Mouse (Mus musculus) heart, embryonic 10.5 days (tissue): Measurements from ENCODE around the gene D330045A20Rik. TPM values are rescaled to one million over a fixed set of nuclear protein-coding genes. Genes with fewer than 3 reads are reported as not detected.
"Not testable (repeated sequence)": the region's sequence is repeated elsewhere in the genome, so short reads cannot be mapped to it uniquely, and the experiment has no call there.

Experiments
- DNase-seq: peaks from one replicate; pipeline ENCODE4 v3.0.0-alpha.2; 2017; ENCODE audit warnings: low spot score
- H3K27ac ChIP-seq: fragments of 300-500 bp; sonication (generic); 2 replicates; pipeline ENCODE4 v1.5.1; 2016; ENCODE audit warnings: mild to moderate bottlenecking
- H3K27me3 ChIP-seq: fragments of 300-500 bp; sonication (generic); 2 replicates; pipeline ENCODE4 v1.6.1; 2016; ENCODE audit warnings: mild to moderate bottlenecking; ENCODE audit not compliant: poor library complexity, insufficient read depth, severe bottlenecking
- H3K36me3 ChIP-seq: fragments of 300-500 bp; sonication (generic); 2 replicates; pipeline ENCODE4 v1.6.1; 2016; ENCODE audit warnings: mild to moderate bottlenecking, moderate library complexity
- H3K4me1 ChIP-seq: fragments of 300-500 bp; sonication (generic); 2 replicates; pipeline ENCODE4 v1.6.1; 2016; ENCODE audit warnings: mild to moderate bottlenecking
- H3K4me3 ChIP-seq: fragments of 300-500 bp; sonication (generic); 2 replicates; pipeline ENCODE4 v1.5.1; 2016; ENCODE audit warnings: mild to moderate bottlenecking, moderate library complexity
- H3K9me3 ChIP-seq: fragments of 300-500 bp; sonication (generic); 2 replicates; pipeline ENCODE4 v1.6.1; 2016; ENCODE audit warnings: mild to moderate bottlenecking, moderate library complexity
- WGBS: fragments of 180-500 bp; shearing (Covaris S2); methylation state at CpG from one replicate; pipeline ENCODE4 v1.1.7; 2016; 5-methylcytosine and 5-hydroxymethylcytosine counted together
- polyA plus RNA-seq: library from polyadenylated mRNA; unstranded; fragments of >200 nt; fragmentation: Nextera tagmentation; extraction: Ambion mirVana; gene quantifications from 2 replicates; pipeline ENCODE4 v1.2.1, GENCODE M21; 2016

D330045A20Rik gene
- polyA plus RNA-seq, result 1.6 and 1.7 TPM in 2 replicates

DNA sequence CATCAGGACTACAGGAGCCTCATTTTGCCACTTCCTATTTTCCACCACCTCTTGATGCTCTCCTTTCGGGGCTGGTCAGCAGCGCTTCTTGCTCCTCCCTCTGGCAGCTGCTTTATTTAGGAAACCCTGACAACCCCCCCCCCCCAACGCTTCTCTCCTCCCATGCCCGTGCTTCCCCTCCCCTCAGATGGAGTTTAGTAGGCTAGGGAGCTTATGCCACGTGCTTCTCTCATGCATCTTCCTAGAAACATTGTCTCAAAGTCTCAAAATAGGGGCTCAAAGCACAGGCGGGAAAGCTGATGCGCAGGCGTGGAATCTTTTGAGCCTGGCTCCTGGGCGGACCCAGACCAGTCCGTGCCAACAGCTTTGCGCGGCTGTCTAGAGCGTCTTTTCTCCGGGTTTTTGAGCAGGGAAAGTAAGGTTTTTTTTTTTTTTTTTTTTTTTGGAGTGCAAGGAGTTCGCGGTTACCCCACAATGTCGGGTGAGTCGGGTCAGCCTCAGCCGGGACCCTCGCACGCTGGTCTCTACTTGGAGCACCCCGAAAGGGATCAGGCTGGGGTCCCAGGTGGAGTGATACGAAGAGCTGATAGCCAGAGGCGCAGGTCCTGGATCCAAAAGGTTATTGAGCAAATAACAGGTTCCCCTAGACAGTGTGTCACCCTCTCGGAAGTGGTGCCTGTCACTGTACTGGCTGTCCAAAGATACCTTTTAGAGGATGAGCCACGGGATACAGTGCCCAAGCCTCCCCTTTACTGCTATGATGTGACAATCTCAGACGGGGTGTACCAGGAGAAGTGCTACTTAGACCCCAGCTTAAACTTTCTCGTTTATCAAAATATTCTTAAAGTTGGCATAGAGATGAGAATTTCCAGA, at the start of gene D330045A20Rik:
D330045A20Rik (plus strand) TSS at position 346 of the 873 bp plus-strand sequence.
- Histone ChIP-seq H3K9me3 (no peaks in the 10 kb centered on the region), H3K27ac (peak within 1 kb of the TSS; percentile 59; the same call in 1 of the 2 replicates), H3K4me1 (no peaks in the 10 kb centered on the region), H3K4me3 (peak within 1 kb of the TSS; percentile 54), H3K36me3 (no peaks in the 10 kb centered on the region), H3K27me3 (peaks cover 4% of the 10 kb centered on the region; the same call in 1 of the 2 replicates)
- no peak for DNase-seq
- 12% methylated on average over 26 of the region's 28 CpGs for WGBS

DNA sequence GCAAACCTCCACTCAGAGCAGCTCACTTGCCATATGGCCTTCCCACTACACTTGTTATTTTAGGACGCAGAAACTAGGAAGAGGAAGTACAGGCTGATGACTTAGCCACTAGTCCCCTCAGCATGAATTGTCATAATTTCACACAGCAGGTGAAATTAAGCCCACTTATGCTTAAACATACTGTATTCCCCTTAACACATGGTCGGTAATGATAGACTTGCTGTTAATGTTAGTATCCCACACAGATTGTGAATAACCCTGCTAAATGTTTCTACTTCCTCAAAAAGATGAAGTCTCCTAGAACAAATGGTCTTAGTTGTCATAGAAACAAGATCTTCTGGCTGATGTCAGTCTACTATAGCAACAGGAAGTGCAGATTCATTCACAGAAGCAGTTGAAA, 47.6 kb upstream of the D330045A20Rik start:
- WGBS, result 69% methylated on average over 2 of the region's 2 CpGs
- Histone ChIP-seq H3K4me1 (no peaks in the 10 kb centered on the region), H3K27me3 (no peaks in the 10 kb centered on the region), H3K27ac (no peak overlapping the region), H3K36me3 (no peaks in the 10 kb centered on the region), H3K9me3 (no peaks in the 10 kb centered on the region), H3K4me3 (no peak overlapping the region)
- no peak for DNase-seq

DNA sequence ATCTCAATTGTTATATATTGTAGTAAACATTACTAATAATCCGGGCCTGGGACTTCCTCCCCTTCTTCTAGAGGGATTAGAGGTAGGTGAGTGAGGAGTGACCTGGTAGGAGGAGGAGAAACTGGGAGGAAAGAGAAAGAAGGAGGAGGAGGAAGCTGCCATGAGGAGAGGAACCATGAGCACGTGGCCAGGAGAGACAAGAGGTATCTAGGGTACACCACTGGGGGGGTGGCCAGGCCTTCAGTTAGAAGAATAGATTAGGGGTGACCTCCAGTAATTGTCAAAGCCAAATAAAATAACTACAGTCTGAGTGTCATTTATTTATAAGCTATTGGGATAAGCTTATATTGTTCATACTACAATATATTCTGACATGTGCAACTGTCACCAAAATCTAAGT, 45.0 kb upstream of the D330045A20Rik start:
- Histone ChIP-seq H3K9me3 (no peaks in the 10 kb centered on the region), H3K27me3 (no peaks in the 10 kb centered on the region), H3K27ac (no peak overlapping the region), H3K4me3 (no peak overlapping the region), H3K36me3 (no peaks in the 10 kb centered on the region), H3K4me1 (no peaks in the 10 kb centered on the region)
- WGBS, result 69% methylated on average over 2 of the region's 2 CpGs
- DNase-seq, result no peak

DNA sequence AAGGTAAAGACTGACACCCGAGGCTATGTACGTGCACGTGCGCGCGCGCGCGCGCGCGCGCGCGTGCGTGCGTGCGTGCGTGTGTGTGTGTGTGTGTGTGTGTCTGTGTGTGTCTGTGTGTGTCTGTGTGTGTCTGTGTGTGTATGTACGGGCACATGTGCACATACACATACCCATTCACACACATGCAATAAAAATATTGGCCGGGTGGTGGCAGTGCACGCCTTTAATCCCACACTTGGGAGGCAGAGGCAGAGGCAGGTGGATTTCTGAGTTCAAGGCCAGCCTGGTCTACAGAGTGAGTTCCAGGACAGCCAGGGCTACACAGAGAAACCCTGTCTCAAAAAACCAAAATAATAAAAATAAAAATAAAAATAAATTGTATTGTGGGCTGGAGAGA, 39.1 kb upstream of the D330045A20Rik start:
- 91% methylated on average over 22 of the region's 22 CpGs for WGBS
- not testable (repeated sequence) for DNase-seq, H3K4me1 ChIP-seq

DNA sequence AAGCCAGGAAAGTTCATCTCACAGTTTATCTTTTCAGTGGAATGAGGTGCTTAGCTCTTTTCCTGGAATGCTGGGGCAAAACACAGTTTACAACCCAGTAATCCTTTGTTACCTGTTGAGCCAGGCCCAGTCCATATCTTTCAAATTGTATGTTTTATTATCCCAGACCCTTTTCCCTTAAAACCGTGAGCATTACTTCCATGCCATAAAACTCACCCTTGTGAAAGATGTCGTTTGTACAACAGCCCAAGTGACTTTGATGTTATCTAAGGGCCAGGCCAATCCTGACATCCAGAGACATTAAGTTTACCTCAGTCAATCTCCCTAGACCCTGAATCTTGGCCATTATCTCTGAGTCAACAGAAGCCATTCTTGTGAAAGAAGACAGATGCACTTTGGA, 23.4 kb upstream of the D330045A20Rik start:
- no peaks in the 10 kb centered on the region for H3K4me1 ChIP-seq

More for the DNA sequence above, 39.1 kb upstream of the D330045A20Rik start:
- not testable (repeated sequence) for H3K36me3 ChIP-seq, H3K27me3 ChIP-seq, H3K9me3 ChIP-seq, H3K4me3 ChIP-seq, H3K27ac ChIP-seq

DNA sequence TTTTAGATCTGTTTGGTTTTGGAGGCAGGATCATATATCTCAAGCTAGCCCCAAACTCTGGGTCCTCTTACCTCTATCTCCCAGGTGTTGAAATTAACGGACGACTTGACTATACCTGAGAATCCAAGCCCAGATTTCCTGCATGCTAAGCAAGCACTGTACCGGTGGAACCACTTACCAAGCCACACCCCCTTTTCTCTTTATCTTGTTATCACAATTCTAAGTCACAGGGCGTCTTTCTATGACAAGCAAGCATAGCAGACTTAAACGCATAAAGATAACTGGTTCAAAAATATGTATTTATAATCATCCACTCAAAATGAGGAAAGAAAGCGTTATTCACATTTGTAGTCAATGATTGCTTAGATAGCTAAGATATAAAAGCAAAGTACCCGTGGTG, 1.9 kb downstream of the D330045A20Rik start:
- no peaks in the 10 kb centered on the region for H3K4me1 ChIP-seq
- peaks cover 4% of the 10 kb centered on the region; the same call in 1 of the 2 replicates for H3K27me3 ChIP-seq
- DNase-seq, result no peak
- WGBS, result 53% methylated on average over 7 of the region's 7 CpGs
- H3K36me3 ChIP-seq, result no peaks in the 10 kb centered on the region
- no peak overlapping the region for H3K4me3 ChIP-seq
- no peaks in the 10 kb centered on the region for H3K9me3 ChIP-seq
- H3K27ac ChIP-seq, result no peak overlapping the region

More for the DNA sequence above, 23.4 kb upstream of the D330045A20Rik start:
- H3K27ac ChIP-seq, result no peak overlapping the region
- 32% methylated on average over 2 of the region's 2 CpGs for WGBS
- no peaks in the 10 kb centered on the region for H3K36me3 ChIP-seq
- H3K4me3 ChIP-seq, result no peak overlapping the region
- no peaks in the 10 kb centered on the region for H3K9me3 ChIP-seq
- no peaks in the 10 kb centered on the region for H3K27me3 ChIP-seq
- DNase-seq, result no peak

- no peak overlapping the region for H3K27ac ChIP-seq
- no peak for DNase-seq
- no peaks in the 10 kb centered on the region for H3K36me3 ChIP-seq
- no peaks in the 10 kb centered on the region for H3K4me1 ChIP-seq
- H3K9me3 ChIP-seq, result no peaks in the 10 kb centered on the region
- 73% methylated on average over 1 of the region's 1 CpGs for WGBS
- no peak overlapping the region for H3K4me3 ChIP-seq
- H3K27me3 ChIP-seq, result peaks cover 2% of the 10 kb centered on the region; the same call in 1 of the 2 replicates
Observed at GRCm38 (mm10) chrX:139484974-139485373, 4.8 kb downstream of the D330045A20Rik start.

- H3K36me3 ChIP-seq, result no peaks in the 10 kb centered on the region
- H3K27me3 ChIP-seq, result no peaks in the 10 kb centered on the region
- no peak for DNase-seq
- H3K9me3 ChIP-seq, result no peaks in the 10 kb centered on the region
- H3K4me1 ChIP-seq, result no peaks in the 10 kb centered on the region
- WGBS, result 81% methylated on average over 2 of the region's 2 CpGs
- no peak overlapping the region for H3K27ac ChIP-seq
- no peak overlapping the region for H3K4me3 ChIP-seq
Observed at GRCm38 (mm10) chrX:139516156-139516555, 36.0 kb downstream of the D330045A20Rik start.

DNA sequence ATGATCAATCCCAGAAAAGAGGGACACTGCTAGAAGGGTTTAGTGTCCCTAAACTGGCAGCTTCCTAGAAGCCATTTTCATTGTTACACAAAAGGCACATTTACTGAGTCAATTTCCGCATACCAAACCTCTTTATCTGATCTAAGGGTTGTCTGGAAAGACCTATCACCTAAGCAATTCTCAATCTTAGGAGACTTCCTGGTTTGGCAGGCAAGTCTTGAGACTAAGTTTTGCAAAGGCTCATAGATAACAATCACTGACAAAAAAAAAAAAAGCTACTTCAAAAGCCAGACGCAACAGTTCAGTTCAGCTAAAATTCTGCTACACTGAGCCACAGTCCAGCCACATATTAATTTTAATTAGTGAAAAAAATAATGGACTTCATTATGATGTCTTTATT, 39.1 kb downstream of the D330045A20Rik start:
- WGBS, result 71% methylated on average over 2 of the region's 2 CpGs
- Histone ChIP-seq H3K9me3 (no peaks in the 10 kb centered on the region), H3K4me3 (no peak overlapping the region), H3K4me1 (no peaks in the 10 kb centered on the region), H3K27me3 (no peaks in the 10 kb centered on the region), H3K36me3 (no peaks in the 10 kb centered on the region), H3K27ac (no peak overlapping the region)
- no peak for DNase-seq

DNA sequence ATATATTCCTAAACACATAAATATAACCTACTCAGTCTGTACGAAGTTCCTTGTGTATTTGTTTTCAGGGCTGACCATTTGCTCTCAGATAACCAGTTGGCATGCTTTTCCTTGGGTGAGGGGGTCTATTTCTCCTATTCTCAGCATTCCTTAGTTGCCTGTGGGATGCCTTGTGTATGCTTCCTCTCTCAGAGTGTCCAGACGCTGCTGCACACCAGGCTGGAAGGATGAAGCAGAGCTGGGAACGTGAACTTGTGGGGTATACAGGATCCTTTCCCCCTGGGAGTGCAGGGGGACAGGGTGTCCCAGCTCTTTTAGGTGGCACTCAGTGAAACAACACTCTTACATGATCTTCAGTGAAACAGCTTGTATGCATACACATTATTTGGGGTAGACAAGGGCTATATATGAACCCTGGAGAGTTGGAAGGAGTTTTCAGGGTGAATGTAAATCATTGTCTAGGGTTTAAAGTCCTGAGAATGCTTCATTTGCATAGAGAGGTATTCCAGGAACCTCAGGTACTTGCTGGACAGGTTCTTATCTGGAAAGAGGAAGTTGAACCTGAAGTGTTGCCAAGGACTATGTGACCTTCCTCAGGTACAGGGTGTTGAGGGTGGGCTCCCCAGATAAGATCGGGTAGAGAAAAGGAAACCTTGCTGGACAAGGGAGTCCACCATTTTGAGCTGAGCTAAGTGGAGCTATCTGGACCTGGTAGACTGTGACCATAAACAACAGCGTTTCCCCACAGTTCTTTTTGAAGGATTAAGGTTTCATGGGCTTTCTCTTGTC, 44.3 kb downstream of the D330045A20Rik start:
- 65% methylated on average over 5 of the region's 5 CpGs for WGBS
- Histone ChIP-seq H3K36me3 (no peaks in the 10 kb centered on the region), H3K27ac (no peak overlapping the region), H3K4me1 (no peaks in the 10 kb centered on the region), H3K27me3 (no peaks in the 10 kb centered on the region), H3K4me3 (no peak overlapping the region), H3K9me3 (no peaks in the 10 kb centered on the region)
- no peak for DNase-seq

DNA sequence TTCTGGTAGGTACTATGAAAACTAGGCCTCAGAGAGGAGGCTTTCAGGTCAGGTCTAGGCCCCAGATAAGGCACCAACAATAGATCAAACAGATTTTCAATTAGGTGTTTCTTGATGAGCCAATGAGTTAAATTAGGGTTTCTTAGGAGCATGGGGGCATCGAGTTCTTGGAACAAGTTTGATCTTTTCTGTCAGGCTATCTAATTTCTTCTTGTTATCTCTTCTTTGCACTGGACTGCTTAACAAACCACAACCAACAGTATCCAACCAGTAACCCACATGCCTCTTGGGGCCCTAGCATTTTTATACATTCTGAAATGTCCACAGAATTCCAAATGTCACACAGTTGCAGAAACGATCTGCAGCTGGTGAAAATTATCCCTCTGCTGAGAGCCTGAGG, 45.6 kb downstream of the D330045A20Rik start:
- H3K4me1 ChIP-seq, result no peaks in the 10 kb centered on the region
- WGBS, result 74% methylated on average over 2 of the region's 2 CpGs
- no peak overlapping the region for H3K4me3 ChIP-seq
- H3K27ac ChIP-seq, result no peak overlapping the region
- H3K27me3 ChIP-seq, result no peaks in the 10 kb centered on the region
- no peaks in the 10 kb centered on the region for H3K9me3 ChIP-seq
- no peak for DNase-seq
- no peaks in the 10 kb centered on the region for H3K36me3 ChIP-seq

DNA sequence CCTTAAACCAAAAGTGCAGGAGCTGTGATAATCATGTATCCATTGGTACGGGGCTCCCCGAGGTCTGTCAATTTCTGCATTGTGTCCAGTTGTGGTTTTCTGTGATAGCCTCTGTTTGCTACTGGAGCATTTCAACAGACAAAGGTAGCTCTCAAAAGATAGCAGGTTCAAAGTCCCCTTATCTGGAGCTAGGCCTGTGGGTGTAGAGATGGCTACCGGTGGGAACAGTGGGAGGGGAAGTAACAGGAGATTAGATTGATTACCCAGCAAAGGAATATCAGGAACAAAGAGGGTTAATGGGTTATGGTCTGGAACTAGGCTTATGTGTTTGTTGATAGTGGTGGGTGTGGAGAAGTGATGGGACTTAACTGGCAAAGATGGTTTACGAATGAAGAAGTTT, 46.8 kb downstream of the D330045A20Rik start:
- Histone ChIP-seq H3K27ac (no peak overlapping the region), H3K27me3 (no peaks in the 10 kb centered on the region), H3K36me3 (no peaks in the 10 kb centered on the region), H3K4me3 (no peak overlapping the region), H3K9me3 (no peaks in the 10 kb centered on the region), H3K4me1 (no peaks in the 10 kb centered on the region)
- no peak for DNase-seq
- 59% methylated on average over 4 of the region's 4 CpGs for WGBS

DNA sequence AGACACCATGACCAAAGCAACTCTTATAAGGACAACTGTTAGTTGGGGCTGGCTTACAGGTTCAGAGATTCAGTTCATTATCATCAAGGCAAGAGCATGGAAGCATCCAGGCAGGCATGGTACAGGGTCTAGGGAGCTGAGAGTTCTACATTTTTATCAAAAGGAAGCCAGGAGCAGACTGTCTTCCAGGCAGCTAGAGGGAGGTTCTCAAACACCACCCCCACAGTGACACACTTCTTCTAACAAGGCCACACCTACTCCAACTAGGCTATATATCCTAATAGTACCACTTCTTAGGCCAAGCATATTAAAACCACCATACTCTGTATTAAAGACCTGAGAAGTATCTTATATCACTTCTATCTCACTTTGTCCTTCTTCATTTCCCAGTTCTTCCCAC, 49.5 kb downstream of the D330045A20Rik start:
- no peaks in the 10 kb centered on the region for H3K27me3 ChIP-seq
- no peak overlapping the region for H3K27ac ChIP-seq
- H3K9me3 ChIP-seq, result no peaks in the 10 kb centered on the region
- H3K4me3 ChIP-seq, result no peak overlapping the region
- H3K36me3 ChIP-seq, result no peaks in the 10 kb centered on the region
- no peaks in the 10 kb centered on the region for H3K4me1 ChIP-seq
- no peak for DNase-seq
